Mouse (Mus musculus) myocyte (in vitro differentiated cells): ENCODE results near the gene Ttc28.

Experiments
- POLR2A ChIP-seq: IDR thresholded peaks from one replicate; pipeline ENCODE4 v1.6.1; 2011; ENCODE audit warnings: low read depth, mild to moderate bottlenecking, control low read depth, moderate library complexity; ENCODE audit not compliant: insufficient read length
- USF1 ChIP-seq: IDR thresholded peaks from one replicate; pipeline ENCODE4 v1.6.1; 2011; ENCODE audit warnings: low read depth, mild to moderate bottlenecking, control low read depth, moderate library complexity

- TF ChIP-seq POLR2A (no peak), USF1 (peak; percentile 77)
Measured at GRCm38 (mm10) chr5:110840465-110840864, 39.1 kb upstream of the Ttc28 start.
